Mouse (Mus musculus) liver, adult 2 months (tissue): ENCODE measurements around the gene Ccr9.

Experiments
- CTCF ChIP-seq: fragments of 200-500 bp; IDR thresholded peaks from 2 replicates; pipeline ENCODE4 v1.5.1; 2011; ENCODE audit warnings: low read depth, low read length, control low read depth
- POLR2A ChIP-seq: fragments of 200-500 bp; IDR thresholded peaks from 2 replicates; pipeline ENCODE4 v1.6.1; 2011; ENCODE audit warnings: low read length, control low read depth; ENCODE audit not compliant: insufficient read depth; ENCODE audit errors: extremely low read depth

- TF ChIP-seq CTCF (no peak), POLR2A (no peak)
Observed at GRCm38 (mm10) chr9:123734133-123734532, 55.9 kb downstream of the Ccr9 start.
